ENCODE assay signal across 12 mouse cellular contexts in genomic region chr6:48411193-48412092, GRCm38 (mm10). TPM values are rescaled to one million over a fixed set of nuclear protein-coding genes. Genes with fewer than 3 reads are reported as not detected.
DNase-seq lines count a peak whose midpoint lies in the region; ATAC-seq lines count a peak whose summit lies in the region.
"Had no signal": no experiment of that assay in that cellular context is flagged by ENCODE, and none has a peak within 500 bp of the region (broad histone marks: within the 10 kb centered on the region; RNA-seq: fewer than 3 reads in every experiment).

No protein-coding gene starts in this region.

- H3K4me3 ChIP-seq in stomach, embryonic 16.5 days (replicated peaks; ENCODE audit: low read length): no peak overlapping the region
- H3K4me3 ChIP-seq in forebrain, embryonic 14.5 days (ENCODE audit: low read depth, low read length): no peak overlapping the region
- H3K4me3 ChIP-seq: layer of hippocampus, adult 2 months; limb, embryonic 13.5 days had no signal

- peak; percentile 63; the same call in 1 of the 2 replicates for ATAC-seq in stomach, embryonic 16.5 days (ENCODE audit: insufficient read depth, low FRiP score)
- no peak for ATAC-seq in forebrain, embryonic 14.5 days

- H3K9ac ChIP-seq in stomach, embryonic 16.5 days (ENCODE audit: low read length): no peak overlapping the region
- H3K9ac ChIP-seq in forebrain, embryonic 14.5 days (ENCODE audit: low read length): no peak overlapping the region
- H3K9ac ChIP-seq: limb, embryonic 13.5 days had no signal

- 88% methylated on average over 6 of the region's 6 CpGs for WGBS in stomach, embryonic 16.5 days
- 92% methylated on average over 6 of the region's 6 CpGs for WGBS in forebrain, embryonic 14.5 days

- H3K27me3 ChIP-seq in stomach, embryonic 16.5 days (ENCODE audit: control insufficient read depth, insufficient read depth, low read length): no peaks in the 10 kb centered on the region
- no peaks in the 10 kb centered on the region for H3K27me3 ChIP-seq in forebrain, embryonic 14.5 days (replicated peaks; ENCODE audit: control insufficient read depth, insufficient read depth, low read length)
- H3K27me3 ChIP-seq: limb, embryonic 13.5 days; Patski had no signal

- H3K4me1 ChIP-seq in stomach, embryonic 16.5 days (ENCODE audit: control insufficient read depth, insufficient read depth, low read length): peaks cover 4% of the 10 kb centered on the region; the same call in 1 of the 2 replicates
- no peaks in the 10 kb centered on the region for H3K4me1 ChIP-seq in forebrain, embryonic 14.5 days (ENCODE audit: control insufficient read depth, insufficient read depth, low read length)
- H3K4me1 ChIP-seq: limb, embryonic 13.5 days had no signal

- H3K27ac ChIP-seq in stomach, embryonic 16.5 days (ENCODE audit: low read length): peak overlapping the region; percentile 53; the same call in 1 of the 2 replicates
- H3K27ac ChIP-seq in forebrain, embryonic 14.5 days (ENCODE audit: low read depth, low read length): no peak overlapping the region
- H3K27ac ChIP-seq: layer of hippocampus, adult 2 months; limb, embryonic 13.5 days; macrophage had no signal

- H3K4me2 ChIP-seq in stomach, embryonic 16.5 days (ENCODE audit: low read depth, low read length): no peak overlapping the region
- no peak overlapping the region for H3K4me2 ChIP-seq in forebrain, embryonic 14.5 days (ENCODE audit: low read length)
- H3K4me2 ChIP-seq: limb, embryonic 13.5 days had no signal

- DNase-seq in cerebellum, adult 18-20 months: peak; percentile 56 to 57
- DNase-seq in cerebellum, postnatal 4 days (ENCODE audit: low spot score in 2 of 2): no peak
- DNase-seq in urinary bladder, postnatal 14 days (ENCODE audit: low spot score): peak; percentile 35
- no peak for DNase-seq in urinary bladder, postnatal 10 days (ENCODE audit: low spot score)
- peak; percentile 41 for DNase-seq in heart, postnatal 4 days
- DNase-seq in layer of hippocampus, adult 9-10 months (ENCODE audit: low spot score): no peak
- DNase-seq in forebrain, embryonic 14.5 days (ENCODE audit: low spot score): no peak

- H3K9me3 ChIP-seq in stomach, embryonic 16.5 days (replicated peaks; ENCODE audit: control insufficient read depth, low read length): no peaks in the 10 kb centered on the region
- no peaks in the 10 kb centered on the region for H3K9me3 ChIP-seq in forebrain, embryonic 14.5 days (replicated peaks; ENCODE audit: control insufficient read depth, low read length)
- H3K9me3 ChIP-seq: limb, embryonic 13.5 days had no signal

- peaks cover 28% of the 10 kb centered on the region; the same call in 1 of the 2 replicates for H3K36me3 ChIP-seq in stomach, embryonic 16.5 days (ENCODE audit: control insufficient read depth, insufficient read depth, low read length)
- peaks cover 100% of the 10 kb centered on the region for H3K36me3 ChIP-seq in forebrain, embryonic 14.5 days (ENCODE audit: control insufficient read depth, insufficient read depth, low read length)

RNA-seq across cellular contexts. Expression of gene Krba1, which starts 16.1 kb away (rescaled TPM):
- 10 to 100 TPM; 32.5 to 40.1 TPM for total RNA-seq in heart, postnatal 4 days (2021)
- 16.2 and 16.8 TPM in 2 replicates for polyA plus RNA-seq in stomach, embryonic 16.5 days (2015; fragmentation: Nextera tagmentation; extraction: Ambion mirVana)
- 17.1 and 25.0 TPM in 2 replicates for polyA plus RNA-seq in forebrain, embryonic 14.5 days (2014; fragmentation: Nextera tagmentation; extraction: Ambion mirVana)

RNA-seq across cellular contexts. Expression of gene Zfp467, which starts 34.2 kb away (rescaled TPM):
- total RNA-seq in heart, postnatal 4 days (2021): 10 to 100 TPM; 17.1 to 25.9 TPM
- polyA plus RNA-seq in stomach, embryonic 16.5 days (2015; fragmentation: Nextera tagmentation; extraction: Ambion mirVana): 24.1 and 24.4 TPM in 2 replicates
- 27.1 and 29.9 TPM in 2 replicates for polyA plus RNA-seq in forebrain, embryonic 14.5 days (2014; fragmentation: Nextera tagmentation; extraction: Ambion mirVana)

RNA-seq across cellular contexts. Expression of gene Sspo, which starts 36.6 kb away (rescaled TPM):
- under 1 TPM; 0.38 to 0.64 TPM for total RNA-seq in heart, postnatal 4 days (2021)
- polyA plus RNA-seq in stomach, embryonic 16.5 days (2015; fragmentation: Nextera tagmentation; extraction: Ambion mirVana): 0.14 and 0.89 TPM in 2 replicates
- polyA plus RNA-seq in forebrain, embryonic 14.5 days (2014; fragmentation: Nextera tagmentation; extraction: Ambion mirVana): 0.06 and 0.48 TPM in 2 replicates
- polyA plus RNA-seq: macrophage had no signal

Comparison
In these comparisons a context has a peak if more than half of its experiments do, and no peak if none do; other contexts are left out.
1. DNase-seq: peak in cerebellum, adult 18-20 months (2 of 2), urinary bladder, postnatal 14 days (single experiment) and heart, postnatal 4 days (single experiment); none in cerebellum, postnatal 4 days (0 of 2), urinary bladder, postnatal 10 days (single experiment), layer of hippocampus, adult 9-10 months (single experiment) and forebrain, embryonic 14.5 days (single experiment).